Mouse (Mus musculus) lung, adult 10 weeks (tissue): ENCODE measurements around the gene Ppp2r5d. TPM values are rescaled to one million over a fixed set of nuclear protein-coding genes. Genes with fewer than 3 reads are reported as not detected.

Experiments used
- polyA plus RNA-seq: library from polyadenylated mRNA; stranded (reverse); fragments of 350-450 nt; fragmentation: Illumina TruSeq; extraction: RNeasy Lipid Tissue Mini Kit (QIAGEN cat#74804); gene quantifications from one replicate; pipeline ENCODE4 v1.2.3, GENCODE M21; 2014; ENCODE audit warnings: low read depth, low replicate concordance; ENCODE audit not compliant: insufficient read depth

Gene Ppp2r5d
- 21.6 TPM for polyA plus RNA-seq

DNA sequence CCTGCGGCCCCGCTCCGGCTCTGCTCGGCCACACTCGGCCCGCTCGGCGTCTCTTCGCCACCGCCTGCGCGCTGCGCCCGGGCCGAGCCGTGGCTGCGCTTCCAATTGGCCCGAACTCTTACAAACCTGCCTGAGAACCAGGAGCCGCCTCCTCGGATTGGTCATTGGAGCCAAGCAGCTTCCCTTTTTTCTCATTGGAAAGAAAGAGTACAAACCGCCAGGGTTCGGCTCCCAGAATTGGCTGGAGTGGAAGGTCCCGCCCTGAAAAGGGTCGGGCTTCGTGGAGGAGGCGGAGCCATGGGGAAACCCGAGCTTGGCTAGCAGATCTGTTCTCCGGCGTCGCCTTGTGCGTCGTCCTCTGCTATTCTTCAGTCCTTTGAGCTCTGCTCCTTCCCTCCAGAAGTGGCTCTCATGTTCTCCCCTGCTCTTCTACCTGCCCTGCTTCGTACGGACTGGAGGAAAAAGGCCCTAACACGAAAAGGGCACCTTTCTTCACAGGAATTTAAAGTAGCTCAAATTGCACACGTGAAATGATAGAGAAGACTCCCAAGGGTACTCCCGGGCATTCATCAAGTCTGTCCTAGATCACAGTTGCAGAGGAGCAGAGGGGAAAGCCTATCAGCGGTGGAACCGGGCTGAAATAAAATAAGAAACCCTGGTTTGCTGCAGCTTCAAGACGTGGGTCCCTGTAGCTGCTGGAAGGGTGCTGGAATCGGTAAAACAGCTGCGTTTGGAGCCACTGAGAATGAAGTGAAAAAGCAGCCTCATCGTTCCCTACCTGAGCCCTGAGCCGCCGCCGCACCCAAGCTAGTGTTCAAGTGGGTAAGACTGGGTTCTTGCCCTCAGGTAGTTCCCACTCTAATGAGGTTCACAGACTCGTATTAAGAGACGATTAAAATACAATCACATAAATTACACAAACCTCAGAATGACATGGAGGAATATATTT is at the start of gene Ppp2r5d:
Gene Ppp2r5d (minus strand): TSS at position 225 of the 949 bp plus-strand sequence.

DNA sequence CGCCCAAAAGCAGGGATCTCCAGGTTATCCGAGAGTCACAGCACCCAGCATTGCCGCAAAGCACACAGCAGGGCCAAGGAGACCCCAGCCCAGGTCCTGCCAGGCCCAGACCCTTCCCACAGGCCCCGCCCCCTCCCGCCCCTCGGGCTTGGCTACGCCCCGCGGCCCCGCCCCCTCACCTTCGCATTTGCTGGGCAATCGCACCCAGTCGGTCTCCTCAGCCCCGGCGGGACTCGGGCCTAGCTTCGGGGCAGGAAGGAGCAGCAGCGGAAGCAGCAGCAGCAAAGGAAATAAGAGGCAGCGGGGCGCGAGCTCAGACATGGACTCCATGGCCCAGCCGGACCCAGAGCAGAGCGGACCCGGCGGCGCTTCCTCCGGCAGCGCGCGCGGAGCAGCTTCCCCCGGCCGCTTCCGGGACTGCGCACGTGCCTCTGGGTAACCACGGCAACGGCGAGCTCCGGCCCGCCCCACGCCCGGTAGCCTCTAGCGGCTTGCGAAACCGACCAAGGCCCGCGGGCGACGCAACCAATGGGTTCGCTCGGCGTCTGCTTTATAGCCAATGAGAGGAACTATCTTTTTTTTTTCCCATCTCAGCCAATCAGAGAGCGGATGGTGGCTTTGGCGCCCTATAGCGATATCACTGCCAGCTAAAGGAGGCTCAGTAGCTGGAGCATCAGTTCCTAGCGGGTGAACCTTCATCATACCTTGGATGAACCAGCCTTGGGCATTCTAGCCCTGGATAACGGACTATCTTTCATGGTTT is 47.1 kb upstream of the Ppp2r5d start, which contains the start of gene Cnpy3:
Gene Cnpy3 (minus strand): TSS at position 421 of the 763 bp plus-strand sequence.

DNA sequence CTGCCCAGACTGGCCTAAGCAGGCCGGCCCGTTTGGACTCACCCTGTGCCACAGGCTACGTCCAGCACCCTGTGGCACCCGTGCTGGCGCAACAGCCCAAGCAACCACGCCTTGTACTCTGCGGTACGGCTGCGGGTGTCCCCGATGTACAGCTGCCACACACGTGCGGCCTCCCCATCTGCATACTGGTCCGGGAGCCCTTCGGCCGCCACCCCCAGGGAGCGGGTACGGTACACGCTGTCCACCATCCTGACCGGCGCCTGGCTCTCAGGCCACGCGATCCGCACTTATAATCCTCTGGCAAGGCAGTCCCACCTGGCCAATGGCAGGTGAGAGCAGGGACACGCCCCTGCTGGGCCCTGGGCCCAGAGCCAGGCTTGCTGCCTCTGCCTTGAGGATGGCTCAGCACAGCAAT is 24.0 kb upstream of the Ppp2r5d start, which contains the start of gene Gnmt:
Gene Gnmt (minus strand): TSS at position 265 of the 415 bp plus-strand sequence.

DNA sequence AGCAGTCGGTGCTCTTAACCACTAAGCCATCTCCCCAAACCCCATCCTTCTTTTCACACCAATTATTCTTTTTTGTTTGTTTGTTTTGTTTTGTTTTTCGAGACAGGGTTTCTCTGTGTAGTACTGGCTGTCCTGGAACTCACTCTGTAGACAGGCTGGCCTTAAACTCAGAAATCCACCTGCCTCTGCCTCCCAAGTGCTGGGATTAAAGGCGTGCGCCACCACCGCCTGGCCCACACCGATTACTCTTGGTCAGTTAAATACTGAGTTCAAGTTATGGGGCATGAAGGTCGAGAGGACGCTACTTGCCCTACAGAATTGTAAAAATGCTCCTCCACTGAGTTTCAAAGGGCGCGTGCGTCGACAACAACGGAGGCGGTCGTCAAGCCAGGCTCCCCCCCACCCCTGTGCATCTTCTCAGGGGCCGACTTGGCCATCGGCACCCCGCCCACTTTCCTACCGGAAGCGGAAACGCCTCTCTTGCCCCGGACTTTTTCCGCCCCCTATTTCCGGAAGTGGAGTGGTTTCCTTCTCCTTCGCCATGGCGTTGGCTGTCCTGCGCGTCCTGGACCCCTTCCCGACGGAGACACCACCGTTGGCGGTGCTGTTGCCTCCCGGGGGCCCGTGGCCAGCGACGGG is 6.2 kb upstream of the Ppp2r5d start, which contains the start of gene Pex6:
Gene Pex6 (plus strand): TSS at position 505 of the 639 bp plus-strand sequence.

DNA sequence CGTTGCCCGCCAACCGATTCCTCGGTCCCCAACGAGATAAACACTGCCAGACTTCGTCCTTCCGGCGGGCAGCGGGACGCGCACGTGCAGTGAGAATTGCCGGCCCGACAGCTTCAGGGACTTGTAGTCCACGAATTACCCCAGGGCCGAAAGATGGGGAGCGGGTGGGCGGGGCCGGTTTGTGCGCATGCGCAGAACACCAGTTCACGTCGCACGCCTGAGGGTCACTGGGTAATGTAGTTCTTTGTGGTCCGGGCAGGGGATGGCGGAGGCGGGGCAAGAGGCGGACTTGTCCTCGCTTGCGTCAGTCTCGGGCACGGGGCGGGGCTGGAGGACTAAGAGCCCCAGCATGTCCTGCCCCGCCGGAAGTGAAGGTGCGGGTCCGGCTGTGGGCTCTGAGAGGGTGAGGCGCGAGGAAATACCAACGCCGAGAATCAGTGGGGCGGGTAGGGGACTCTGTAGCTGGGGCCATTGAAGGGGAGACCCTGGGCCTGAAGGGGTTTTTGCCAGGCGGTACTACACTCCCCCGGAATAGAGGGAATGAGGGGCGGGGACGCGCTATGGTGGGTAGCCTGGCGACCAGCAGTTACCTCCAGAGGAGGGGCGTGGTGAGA is 24.0 kb downstream of the Ppp2r5d start, which contains the start of gene Klhdc3:
Gene Klhdc3 (minus strand): TSS at position 155 of the 614 bp plus-strand sequence.

DNA sequence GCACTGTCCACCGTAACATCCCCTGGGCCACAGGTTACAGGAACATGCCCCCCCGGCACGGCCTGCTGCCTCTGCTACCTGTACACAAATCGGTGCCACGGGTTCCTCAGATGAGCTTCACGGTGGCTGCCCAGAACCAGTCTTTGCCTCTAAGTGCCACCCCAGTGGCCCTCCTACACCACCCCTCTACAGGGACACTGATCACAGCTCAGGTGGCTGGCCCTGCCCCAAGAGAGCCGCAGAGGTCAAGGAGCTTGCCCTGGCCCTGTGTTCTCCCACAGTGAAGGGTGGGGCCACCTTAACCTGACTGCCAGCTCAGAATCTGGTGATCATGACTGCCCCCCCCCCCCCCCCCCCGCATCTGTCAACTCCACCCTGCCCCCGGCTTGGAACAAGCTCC is 26.5 kb downstream of the Ppp2r5d start, which contains the start of gene Mea1:
Gene Mea1 (plus strand): TSS at position 378 of the 400 bp plus-strand sequence.

DNA sequence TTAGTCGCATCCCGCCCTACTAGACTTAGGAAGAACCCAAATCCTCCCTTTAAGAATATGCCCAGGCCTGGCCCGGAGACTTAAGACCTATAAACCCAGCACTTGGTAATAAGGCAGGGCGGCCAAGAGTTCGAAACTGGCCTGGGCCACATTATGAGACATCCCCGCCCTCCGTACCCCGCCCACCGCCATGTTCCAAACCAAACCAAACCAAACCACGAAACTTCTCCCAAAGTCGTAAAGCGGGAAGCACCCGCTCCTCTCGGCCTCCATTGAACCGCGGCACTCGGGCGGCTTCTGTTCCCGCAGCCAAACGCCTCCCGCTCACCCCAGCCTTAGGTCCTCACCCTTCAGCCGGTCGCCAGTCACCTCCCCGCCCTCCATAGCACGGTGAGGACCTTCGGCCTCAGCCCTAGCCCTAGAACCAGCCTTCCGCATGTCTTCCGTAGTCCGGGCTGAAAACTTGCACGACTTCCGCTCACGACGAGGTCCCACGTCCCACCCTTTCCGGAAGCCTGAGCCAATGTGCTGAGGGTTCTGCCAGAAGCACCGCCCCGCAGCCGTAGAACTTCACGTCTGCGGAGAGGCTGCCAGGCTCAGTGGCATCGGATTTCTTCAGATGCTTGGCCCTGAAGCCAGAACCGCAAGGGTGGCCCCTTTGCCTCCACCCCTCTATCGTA is 30.9 kb downstream of the Ppp2r5d start, which contains the start of gene Rrp36:
Gene Rrp36 (minus strand): TSS at position 503 of the 680 bp plus-strand sequence.

DNA sequence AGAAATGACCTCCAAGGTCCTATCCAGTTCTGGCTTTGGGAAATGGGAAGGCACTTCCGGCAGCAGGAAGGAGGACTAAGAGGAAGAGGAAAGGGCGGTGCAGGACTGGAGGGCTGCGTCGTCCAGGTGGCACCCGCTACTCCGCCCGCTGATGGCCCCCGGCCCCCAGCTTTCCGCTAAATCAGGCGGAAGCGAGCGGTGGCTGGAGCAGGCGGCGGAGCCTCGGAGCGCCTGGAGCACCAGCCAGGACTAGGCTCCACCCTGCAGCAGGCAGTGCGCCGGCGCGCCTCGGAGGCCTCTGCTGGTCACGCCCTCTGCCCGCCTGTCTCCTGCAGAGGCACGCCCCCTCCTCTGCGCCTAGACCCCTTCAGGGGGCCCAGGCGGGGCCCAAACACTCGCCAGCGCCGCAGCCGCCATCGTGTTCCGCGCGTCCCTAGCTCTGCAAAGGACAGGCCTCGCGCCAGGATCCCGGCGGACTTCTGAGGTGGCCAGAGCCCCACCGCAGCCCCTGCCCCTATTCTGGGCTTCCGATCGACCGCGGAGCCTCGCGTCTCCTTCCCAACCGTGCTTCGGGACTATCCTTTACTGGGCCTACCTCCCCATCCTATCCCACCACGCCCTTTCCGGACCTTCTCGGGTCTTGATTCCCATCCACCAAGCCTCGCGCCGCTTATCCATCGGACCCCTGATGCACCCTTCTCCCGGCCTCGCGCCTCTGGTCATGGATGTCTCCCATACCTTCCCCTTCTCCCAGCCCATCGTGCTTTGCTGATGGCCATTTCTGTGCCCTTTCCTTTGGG is 54.5 kb downstream of the Ppp2r5d start, which contains the start of gene Cul7:
Gene Cul7 (plus strand): TSS at position 106 of the 800 bp plus-strand sequence.

DNA sequence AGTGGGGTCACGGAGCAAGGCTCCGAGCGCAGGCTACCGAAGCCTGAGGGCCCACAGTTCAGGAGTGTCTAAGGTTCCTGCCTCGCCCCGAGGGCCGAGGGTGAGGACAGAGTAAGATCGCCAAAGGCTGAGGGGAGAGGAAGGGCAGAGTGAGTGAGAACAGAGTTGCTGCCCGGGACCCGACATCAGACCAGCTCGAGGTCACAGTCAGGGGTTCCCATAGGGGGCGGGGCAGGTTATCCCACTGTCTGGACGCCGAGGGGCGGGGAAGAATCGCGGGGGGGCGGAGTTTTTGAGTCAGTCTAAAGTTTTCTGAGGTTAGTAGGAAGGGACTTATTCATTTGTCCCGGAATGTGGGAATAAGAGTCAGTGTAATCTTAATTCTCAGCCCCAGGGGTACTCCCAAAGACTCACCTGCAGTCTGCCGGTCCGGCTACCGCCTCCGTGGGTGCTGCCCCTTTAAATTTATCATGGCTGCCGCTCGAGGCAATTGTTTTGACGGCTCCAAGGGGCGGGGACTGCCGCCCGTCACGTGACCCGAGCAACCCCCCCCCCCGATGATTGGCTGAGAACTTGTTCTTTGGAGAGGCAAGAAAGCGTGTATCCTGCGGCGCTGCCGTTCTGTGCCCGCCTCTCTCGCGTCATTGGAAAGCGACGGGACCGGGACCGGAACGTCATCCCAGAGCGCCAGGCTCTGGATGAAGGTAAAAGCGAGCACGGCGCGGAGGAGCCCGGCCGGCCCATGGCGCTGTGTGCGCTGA is 59.2 kb downstream of the Ppp2r5d start, which contains the start of the genes Klc4 and Mrpl2:
Gene Klc4 (minus strand): TSS at position 462 of the 761 bp plus-strand sequence.
Gene Mrpl2 (plus strand): TSS at position 669 of the 761 bp plus-strand sequence.

Other genes starting within 250 kb of the Ppp2r5d start
- not detected for gene Ttbk1, start 217.4 kb downstream of the Ppp2r5d start, polyA plus RNA-seq
- 1.7 TPM for gene Dnph1, start 208.4 kb downstream of the Ppp2r5d start, polyA plus RNA-seq
- 9.1 TPM for gene Cul9, start 158.7 kb downstream of the Ppp2r5d start, polyA plus RNA-seq
- gene Srf, start 148.9 kb downstream of the Ppp2r5d start, polyA plus RNA-seq: 28.1 TPM
- gene Ptk7, start 75.6 kb downstream of the Ppp2r5d start, polyA plus RNA-seq: 21.3 TPM
- gene Klc4, start 59.1 kb downstream of the Ppp2r5d start, polyA plus RNA-seq: 16.5 TPM
- 53.2 TPM for gene Mrpl2, start 58.9 kb downstream of the Ppp2r5d start, polyA plus RNA-seq
- gene Cul7, start 54.8 kb downstream of the Ppp2r5d start, polyA plus RNA-seq: 15.0 TPM
- 22.9 TPM for gene Rrp36, start 30.8 kb downstream of the Ppp2r5d start, polyA plus RNA-seq
- gene Mea1, start 26.3 kb downstream of the Ppp2r5d start, polyA plus RNA-seq: 106 TPM
- gene Klhdc3, start 24.2 kb downstream of the Ppp2r5d start, polyA plus RNA-seq: 33.7 TPM
- 25.9 TPM for gene Pex6, start 6.4 kb upstream of the Ppp2r5d start, polyA plus RNA-seq
- 10.9 TPM for gene Gnmt, start 24.1 kb upstream of the Ppp2r5d start, polyA plus RNA-seq
- 38.7 TPM for gene Cnpy3, start 47.1 kb upstream of the Ppp2r5d start, polyA plus RNA-seq
- gene Ptcra, start 58.6 kb upstream of the Ppp2r5d start, polyA plus RNA-seq: not detected
- gene 2310039H08Rik, start 67.5 kb upstream of the Ppp2r5d start, polyA plus RNA-seq: 25.5 TPM
- gene Rpl7l1, start 77.6 kb upstream of the Ppp2r5d start, polyA plus RNA-seq: 48.3 TPM
- 4.0 TPM for gene Bicral, start 153.4 kb upstream of the Ppp2r5d start, polyA plus RNA-seq
- 21.2 TPM for gene Tbcc, start 185.6 kb upstream of the Ppp2r5d start, polyA plus RNA-seq
- gene Prph2, start 205.3 kb upstream of the Ppp2r5d start, polyA plus RNA-seq: not detected